Mouse (Mus musculus) G1E (cell line): ENCODE data around the gene Palm2. TPM values are rescaled to one million over a fixed set of nuclear protein-coding genes. Genes with fewer than 3 reads are reported as not detected.

Source experiments
- ATAC-seq: 2 replicates; pipeline ENCODE4 v1.8.0; 2016; ENCODE audit warnings: mild to moderate bottlenecking; ENCODE audit not compliant: insufficient number of reproducible peaks, poor library complexity, low FRiP score, severe bottlenecking; ENCODE audit errors: extremely low read depth
- DNase-seq: peaks from one replicate; pipeline ENCODE4 v3.0.0; 2012; ENCODE audit warnings: low spot score
- H3K27me3 ChIP-seq: 2 replicates; pipeline ENCODE4 v1.6.1; 2012; ENCODE audit warnings: mild to moderate bottlenecking, low read length, inconsistent platforms; ENCODE audit not compliant: insufficient read depth
- H3K36me3 ChIP-seq: replicated peaks from 2 replicates; pipeline ENCODE3; 2012; ENCODE audit warnings: mild to moderate bottlenecking, inconsistent platforms
- H3K4me1 ChIP-seq: 2 replicates; pipeline ENCODE4 v1.6.1; 2012; ENCODE audit warnings: low read depth, low read length, inconsistent platforms, mixed read lengths; ENCODE audit not compliant: insufficient read depth
- H3K4me3 ChIP-seq: 2 replicates; pipeline ENCODE4 v1.5.1; 2012; ENCODE audit warnings: low read depth, mild to moderate bottlenecking, inconsistent platforms, low read length, moderate library complexity, mixed read lengths
- H3K9me3 ChIP-seq: replicated peaks from 2 replicates; pipeline ENCODE4 v1.6.1; 2012; ENCODE audit warnings: inconsistent platforms
- CTCF ChIP-seq: IDR thresholded peaks from 2 replicates; pipeline ENCODE4 v1.5.1; 2012; ENCODE audit warnings: low read depth, low read length, inconsistent platforms, mixed read lengths
- GATA1 ChIP-seq: IDR thresholded peaks from 2 replicates; pipeline ENCODE4 v1.6.1; 2012; ENCODE audit warnings: borderline replicate concordance, low read length, inconsistent platforms, mixed read lengths
- GATA2 ChIP-seq: IDR thresholded peaks from 2 replicates; pipeline ENCODE4 v1.6.1; 2012; ENCODE audit warnings: low read depth, low read length, inconsistent platforms, borderline replicate concordance
- POLR2AphosphoS5 ChIP-seq: IDR thresholded peaks from 2 replicates; pipeline ENCODE4 v1.6.1; 2012; ENCODE audit warnings: low read depth, low read length, inconsistent platforms; ENCODE audit not compliant: insufficient replicate concordance
- TAL1 ChIP-seq: conservative IDR thresholded peaks from 2 replicates; pipeline ENCODE4 v1.6.1; 2012; ENCODE audit warnings: low read depth, low read length, inconsistent platforms, mixed read lengths
- polyA plus RNA-seq: library from polyadenylated mRNA; stranded (reverse); fragments of >175 nt; gene quantifications from 2 replicates; pipeline ENCODE4 v1.2.3, GENCODE M21; 2012
- total RNA-seq, 2 experiments: library from RNA; stranded (forward) in 1 of 2; stranded (reverse) in 1 of 2; fragments of 200-1000 nt in 1 of 2; fragments of >200 nt in 1 of 2; fragmentation: Nextera tagmentation in 1 of 2; gene quantifications; 2 replicates each; pipeline ENCODE4 v1.2.3; 2014 to 2017

Gene Palm2
- total and polyA plus RNA-seq, 3 experiments: 0.05 TPM; not detected in 2

DNA sequence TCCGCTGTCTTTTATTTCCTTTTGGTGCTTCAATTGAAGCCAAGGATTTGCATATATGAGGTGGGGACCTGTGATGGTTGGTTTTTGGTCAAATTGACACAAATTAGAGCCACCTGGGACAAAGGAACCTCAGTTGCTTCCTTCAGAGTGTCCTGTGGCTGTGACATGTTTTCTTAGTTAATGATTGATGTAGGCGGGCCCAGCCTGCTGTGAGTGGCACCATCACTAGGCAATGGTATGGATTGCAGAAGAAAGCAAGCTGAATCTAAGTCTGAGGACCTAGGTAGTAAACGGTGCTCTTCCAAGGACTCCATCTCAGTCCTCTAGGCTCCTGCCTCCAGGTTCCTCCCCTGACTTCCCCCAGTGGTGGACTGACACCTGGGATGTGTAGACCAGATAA lies 76.5 kb downstream of the Palm2 start:
- TF ChIP-seq TAL1 (no peak), CTCF (no peak), GATA2 (no peak), GATA1 (no peak), POLR2AphosphoS5 (no peak)
- Histone ChIP-seq H3K27me3 (no peaks in the 10 kb centered on the region), H3K36me3 (no peaks in the 10 kb centered on the region), H3K4me3 (no peak overlapping the region), H3K4me1 (no peaks in the 10 kb centered on the region), H3K9me3 (peaks cover 41% of the 10 kb centered on the region)
- ATAC-seq: no peak
- no peak for DNase-seq

DNA sequence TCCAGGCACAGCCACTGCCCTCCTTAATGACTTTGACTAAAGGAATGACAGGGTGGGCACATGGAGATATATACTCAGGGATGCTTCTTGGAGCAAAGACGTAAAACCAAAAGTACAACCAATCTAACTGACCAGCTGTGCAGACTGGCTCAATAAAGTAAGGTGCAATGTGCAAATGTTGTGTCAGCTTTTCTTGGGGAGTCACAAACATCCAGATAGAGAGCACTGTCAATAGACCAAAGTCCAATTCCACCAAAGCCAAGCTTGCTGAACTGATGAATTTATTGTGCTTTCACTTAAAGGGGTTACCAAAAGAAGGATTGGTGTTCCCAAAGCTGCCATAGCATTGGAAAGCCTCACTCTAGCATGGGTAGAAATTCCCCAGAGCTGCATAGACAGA lies 77.7 kb downstream of the Palm2 start:
- DNase-seq: no peak
- Histone ChIP-seq H3K36me3 (no peaks in the 10 kb centered on the region), H3K4me3 (no peak overlapping the region), H3K27me3 (no peaks in the 10 kb centered on the region), H3K9me3 (peaks cover 40% of the 10 kb centered on the region), H3K4me1 (no peaks in the 10 kb centered on the region)
- no peak for TF ChIP-seq GATA1
- no peak for TF ChIP-seq CTCF
- TF ChIP-seq GATA2: no peak
- no peak for TF ChIP-seq TAL1
- no peak for TF ChIP-seq POLR2AphosphoS5
- no peak for ATAC-seq

- H3K9me3 ChIP-seq: peaks cover 50% of the 10 kb centered on the region
- no peak for TF ChIP-seq TAL1
- no peak for TF ChIP-seq CTCF
- TF ChIP-seq GATA1: no peak
- TF ChIP-seq POLR2AphosphoS5: no peak
- no peak for TF ChIP-seq GATA2
- H3K36me3 ChIP-seq: no peaks in the 10 kb centered on the region
- H3K4me1 ChIP-seq: no peaks in the 10 kb centered on the region
- H3K4me3 ChIP-seq: no peak overlapping the region
- H3K27me3 ChIP-seq: no peaks in the 10 kb centered on the region
- ATAC-seq (no peak), DNase-seq (no peak)
Measured at GRCm38 (mm10) chr4:57513241-57513933, 79.3 kb downstream of the Palm2 start.

DNA sequence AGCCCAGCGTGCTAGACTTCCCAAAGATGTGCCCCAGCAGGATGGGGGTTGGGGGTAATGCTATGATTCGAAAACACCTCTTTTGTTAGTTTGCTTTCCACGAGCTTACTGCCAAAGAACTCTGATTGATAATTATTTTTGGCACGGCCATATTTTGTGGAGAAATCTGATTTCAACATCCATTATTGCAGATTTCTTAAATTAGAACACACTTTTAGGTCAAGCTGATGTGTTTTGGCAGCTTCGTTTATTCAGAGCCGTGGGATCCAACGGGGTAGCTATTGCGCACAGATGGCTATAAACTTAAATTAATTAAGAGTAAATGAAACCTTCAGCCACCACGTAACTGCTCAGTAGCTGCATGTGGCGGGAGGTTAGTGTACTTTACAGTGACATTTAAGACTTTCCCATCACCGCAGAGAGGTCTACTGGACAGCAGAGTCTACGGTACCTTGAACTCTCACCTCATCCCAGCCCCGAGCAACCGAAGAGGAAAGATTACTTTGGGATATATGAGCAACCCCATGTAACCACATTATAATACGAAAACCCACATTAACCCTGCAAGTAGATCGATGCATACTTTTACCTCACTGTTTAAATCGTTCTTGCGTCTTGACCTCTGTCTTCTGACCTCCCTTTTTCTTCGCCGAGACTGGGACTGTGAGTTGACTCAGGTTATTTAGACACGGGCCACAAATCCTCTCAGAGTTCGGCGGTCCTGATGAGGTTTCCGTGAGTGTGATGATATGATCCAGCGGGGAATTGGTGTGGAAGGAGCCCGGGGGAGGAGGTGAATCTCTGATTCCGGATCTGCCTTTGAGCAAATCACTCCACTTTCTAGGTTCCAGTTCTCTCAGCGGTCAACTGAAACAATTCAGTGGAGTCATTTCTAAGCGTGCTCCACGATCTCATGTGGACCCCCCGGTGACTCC lies 80.2 kb downstream of the Palm2 start:
- H3K4me3 ChIP-seq: no peak overlapping the region

GRCm38 (mm10) chr4:57515356-57515755 lies 81.3 kb downstream of the Palm2 start:
- peaks cover 47% of the 10 kb centered on the region for H3K9me3 ChIP-seq
- DNase-seq: no peak
- H3K4me3 ChIP-seq: no peak overlapping the region
- TF ChIP-seq TAL1 (no peak), POLR2AphosphoS5 (no peak), GATA2 (no peak), CTCF (no peak), GATA1 (no peak)
- H3K27me3 ChIP-seq: no peaks in the 10 kb centered on the region
- no peaks in the 10 kb centered on the region for H3K4me1 ChIP-seq
- no peak for ATAC-seq
- H3K36me3 ChIP-seq: no peaks in the 10 kb centered on the region

More for the DNA sequence above, 80.2 kb downstream of the Palm2 start:
- H3K27me3 ChIP-seq: no peaks in the 10 kb centered on the region
- ATAC-seq (no peak), DNase-seq (no peak)
- TF ChIP-seq POLR2AphosphoS5 (no peak), CTCF (no peak), GATA2 (no peak), GATA1 (no peak), TAL1 (no peak)
- H3K4me1 ChIP-seq: no peaks in the 10 kb centered on the region
- no peaks in the 10 kb centered on the region for H3K36me3 ChIP-seq
- H3K9me3 ChIP-seq: peaks cover 48% of the 10 kb centered on the region

DNA sequence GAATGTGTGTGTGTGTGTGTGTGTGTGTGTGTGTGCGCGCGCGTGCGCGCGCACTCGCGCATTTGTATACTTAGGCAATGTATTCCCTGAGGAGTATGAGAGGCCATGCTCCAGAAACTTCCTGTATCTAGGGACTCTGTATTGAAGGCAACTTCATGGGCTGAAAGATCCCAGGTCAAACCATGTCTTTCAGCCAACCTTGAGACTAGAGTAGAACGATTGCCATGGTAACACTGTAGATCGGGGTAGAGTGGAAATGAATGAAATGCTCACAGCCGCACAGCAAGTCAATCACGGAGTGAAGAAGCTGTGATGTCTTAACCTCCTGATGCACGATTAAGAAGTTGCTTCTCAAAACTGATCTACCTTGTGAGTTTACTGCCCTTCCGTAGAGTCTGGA lies 89.4 kb downstream of the Palm2 start:
- Histone ChIP-seq H3K4me1 (no peaks in the 10 kb centered on the region), H3K36me3 (no peaks in the 10 kb centered on the region), H3K4me3 (no peak overlapping the region), H3K9me3 (peaks cover 35% of the 10 kb centered on the region), H3K27me3 (no peaks in the 10 kb centered on the region)
- TF ChIP-seq CTCF (no peak), POLR2AphosphoS5 (no peak), GATA2 (no peak), GATA1 (no peak), TAL1 (no peak)
- ATAC-seq (no peak), DNase-seq (no peak)
